9 mouse cellular contexts compared by ENCODE assay signal in the genomic region with DNA sequence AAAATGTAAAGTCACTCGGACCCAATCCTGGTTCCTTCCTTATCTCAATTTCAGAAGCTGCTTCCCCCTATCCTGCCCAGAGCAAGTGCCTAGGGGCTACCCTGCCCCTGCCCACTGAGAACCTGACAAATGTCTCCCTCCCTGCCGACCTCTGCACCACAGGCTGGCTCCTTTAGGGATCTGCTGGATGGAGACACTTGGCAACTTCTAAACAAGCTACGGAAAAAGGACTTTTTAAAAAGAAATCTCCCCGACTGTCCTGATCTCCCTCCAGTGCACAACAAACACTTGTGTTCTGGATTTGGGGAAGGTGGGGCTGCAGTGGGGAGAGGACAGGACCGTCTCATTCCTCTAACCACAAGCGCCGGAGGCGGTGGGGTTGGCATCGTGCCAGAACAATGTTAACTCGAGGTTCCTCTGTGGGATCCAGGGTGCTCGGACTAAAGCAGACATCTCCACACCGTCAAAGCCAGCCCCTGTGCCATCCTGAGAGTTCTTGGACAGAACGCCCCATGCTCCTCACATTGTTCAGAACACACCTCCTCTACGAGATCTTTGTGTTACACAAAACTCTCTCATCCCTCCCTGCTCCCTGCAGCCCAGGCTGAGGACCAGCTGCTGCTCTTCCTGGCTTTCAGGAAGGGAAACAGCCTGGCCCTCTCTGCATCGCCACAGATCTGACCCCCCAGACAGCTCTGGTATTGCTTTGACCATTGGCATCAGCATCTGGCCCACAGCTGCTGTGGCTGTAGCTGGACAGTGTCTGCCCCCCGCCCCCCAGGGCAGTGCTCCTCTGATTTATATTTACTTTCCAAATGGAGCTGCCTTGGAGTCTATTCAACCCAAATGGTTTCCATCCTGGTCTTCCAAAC.
DNase-seq lines count a peak whose midpoint lies in the region; ATAC-seq and TF ChIP-seq lines count a peak whose summit lies in the region.
"Had no signal": no experiment of that assay in that cellular context is flagged by ENCODE, and none has a peak within 500 bp of the region (broad histone marks: within the 10 kb centered on the region; RNA-seq: fewer than 3 reads in every experiment).

No protein-coding gene starts in this region.

- no peaks in the 10 kb centered on the region for H3K9me3 ChIP-seq in midbrain, embryonic 10.5 days (replicated peaks)
- H3K9me3 ChIP-seq in midbrain, embryonic 16.5 days (replicated peaks; ENCODE audit: control insufficient read depth, low read length, poor library complexity, severe bottlenecking): no peaks in the 10 kb centered on the region
- H3K9me3 ChIP-seq in embryonic facial prominence, embryonic 11.5 days (replicated peaks; ENCODE audit: control insufficient read depth, low read length): no peaks in the 10 kb centered on the region
- H3K9me3 ChIP-seq: neural tube, embryonic 12.5 days had no signal

- H3ac ChIP-seq in myocyte (ENCODE audit: control insufficient read depth, insufficient read length): no peak overlapping the region

- H3K4me2 ChIP-seq in midbrain, embryonic 16.5 days (ENCODE audit: low read length): no peak overlapping the region
- no peak overlapping the region for H3K4me2 ChIP-seq in embryonic facial prominence, embryonic 11.5 days (ENCODE audit: low read depth, low read length)
- H3K4me2 ChIP-seq in myocyte (ENCODE audit: low read depth): peak overlapping the region; percentile 3
- H3K4me2 ChIP-seq: neural tube, embryonic 12.5 days had no signal

- H3K4me3 ChIP-seq in midbrain, embryonic 10.5 days: no peak overlapping the region
- H3K4me3 ChIP-seq in midbrain, embryonic 16.5 days (ENCODE audit: low read depth, low read length): no peak overlapping the region
- no peak overlapping the region for H3K4me3 ChIP-seq in embryonic facial prominence, embryonic 11.5 days (ENCODE audit: low read depth, low read length)
- H3K4me3 ChIP-seq in myocyte: no peak overlapping the region
- H3K4me3 ChIP-seq: neural tube, embryonic 12.5 days had no signal

- TF ChIP-seq POLR2A in myocyte (IDR thresholded peaks at IDR 0.05; ENCODE audit: insufficient read length, low read depth): no peak

- 0 out of 2 replicates have a peak, but pooled peaks cover 9% of the 10 kb centered on the region for H3K4me1 ChIP-seq in midbrain, embryonic 10.5 days
- no peaks in the 10 kb centered on the region for H3K4me1 ChIP-seq in midbrain, embryonic 16.5 days (ENCODE audit: control insufficient read depth, insufficient read depth, low read length)
- H3K4me1 ChIP-seq in embryonic facial prominence, embryonic 11.5 days (ENCODE audit: control insufficient read depth, insufficient read depth, low read length): 0 out of 2 replicates have a peak, but pooled peaks cover 2% of the 10 kb centered on the region

- H3K9ac ChIP-seq in midbrain, embryonic 16.5 days (ENCODE audit: low read depth, low read length): no peak overlapping the region
- 0 out of 2 replicates have a peak overlapping the region, but pooled peaks have one; percentile 26 for H3K9ac ChIP-seq in embryonic facial prominence, embryonic 11.5 days (replicated peaks; ENCODE audit: low read length)
- H3K9ac ChIP-seq: neural tube, embryonic 12.5 days had no signal

- no peaks in the 10 kb centered on the region for H3K27me3 ChIP-seq in midbrain, embryonic 10.5 days (ENCODE audit: low read depth, poor library complexity, severe bottlenecking)
- H3K27me3 ChIP-seq in midbrain, embryonic 16.5 days (ENCODE audit: control insufficient read depth, insufficient read depth, low read depth, low read length): no peaks in the 10 kb centered on the region
- no peaks in the 10 kb centered on the region for H3K27me3 ChIP-seq in embryonic facial prominence, embryonic 11.5 days (ENCODE audit: control insufficient read depth, insufficient read depth, low read length)
- H3K27me3 ChIP-seq in myocyte (ENCODE audit: control insufficient read depth, insufficient read depth, insufficient read length): no peaks in the 10 kb centered on the region
- H3K27me3 ChIP-seq: neural tube, embryonic 12.5 days had no signal

- H3K36me3 ChIP-seq in midbrain, embryonic 10.5 days: no peaks in the 10 kb centered on the region
- no peaks in the 10 kb centered on the region for H3K36me3 ChIP-seq in midbrain, embryonic 16.5 days (ENCODE audit: control insufficient read depth, insufficient read depth, low read length)
- H3K36me3 ChIP-seq in embryonic facial prominence, embryonic 11.5 days (replicated peaks; ENCODE audit: control insufficient read depth, insufficient read depth, low read depth, low read length): no peaks in the 10 kb centered on the region
- peaks cover 17% of the 10 kb centered on the region for H3K36me3 ChIP-seq in myocyte (ENCODE audit: control insufficient read depth, insufficient read depth)
- H3K36me3 ChIP-seq: neural tube, embryonic 12.5 days had no signal

- no peak for DNase-seq in midbrain, embryonic 10.5 days (ENCODE audit: low spot score)
- no peak for DNase-seq in embryonic facial prominence, embryonic 11.5 days (ENCODE audit: low spot score)
- DNase-seq in heart, adult 9 months (ENCODE audit: low spot score in 2 of 2): peak; percentile 43 to 63
- peak; percentile 72 for DNase-seq in kidney, postnatal 14 days
- DNase-seq in thymus, adult 18-20 months: no peak
- no peak for DNase-seq in spleen, adult 18-20 months

- H3K27ac ChIP-seq in midbrain, embryonic 10.5 days (replicated peaks): 0 out of 2 replicates have a peak overlapping the region, but pooled peaks have one; percentile 23
- no peak overlapping the region for H3K27ac ChIP-seq in midbrain, embryonic 16.5 days (ENCODE audit: low read length)
- no peak overlapping the region for H3K27ac ChIP-seq in embryonic facial prominence, embryonic 11.5 days (replicated peaks; ENCODE audit: low read depth, low read length)
- H3K27ac ChIP-seq: neural tube, embryonic 12.5 days had no signal

- no peak for ATAC-seq in midbrain, embryonic 16.5 days
- no peak for ATAC-seq in embryonic facial prominence, embryonic 11.5 days (replicated peaks; ENCODE audit: insufficient number of reproducible peaks, low FRiP score, low TSS enrichment, low read depth)

- WGBS in midbrain, embryonic 10.5 days: 83% methylated on average over 16 of the region's 16 CpGs
- WGBS in midbrain, embryonic 16.5 days: 59% methylated on average over 16 of the region's 16 CpGs
- WGBS in embryonic facial prominence, embryonic 11.5 days: 60% methylated on average over 16 of the region's 16 CpGs

- H3K79me2 ChIP-seq in myocyte (ENCODE audit: control insufficient read depth, insufficient read depth): no peaks in the 10 kb centered on the region

TF ChIP-seq in myocyte, 11 proteins besides CTCF, POLR2A, EP300 and RAD21:
- TF ChIP-seq MYOD1 (IDR thresholded peaks at IDR 0.05; ENCODE audit: control insufficient read depth in 1 of 3, insufficient read length in 2 of 3, low read depth in 2 of 3) (peak in 1 of 3 experiments; percentile 62), MAX (IDR thresholded peaks at IDR 0.05; ENCODE audit: low read depth) (no peak)

Comparison
In these comparisons a context has a peak if more than half of its experiments do, and no peak if none do; other contexts are left out.
1. DNase-seq: peak in heart, adult 9 months (2 of 2) and kidney, postnatal 14 days (single experiment); none in midbrain, embryonic 10.5 days (single experiment), embryonic facial prominence, embryonic 11.5 days (single experiment), thymus, adult 18-20 months (0 of 2) and spleen, adult 18-20 months (0 of 2).